Mouse (Mus musculus) MEL (cell line): ENCODE results near the gene Dzip1. TPM values are rescaled to one million over a fixed set of nuclear protein-coding genes. Genes with fewer than 3 reads are reported as not detected.

Experiments
- DNase-seq: peaks from one replicate; pipeline ENCODE4 v3.0.0; 2011; ENCODE audit warnings: low read depth, low spot score
- H3K27ac ChIP-seq: 2 replicates; pipeline ENCODE4 v1.5.1; 2012; ENCODE audit warnings: low read depth, mild to moderate bottlenecking, control low read depth, low read length, moderate library complexity; ENCODE audit not compliant: control insufficient read depth
- H3K27me3 ChIP-seq, 2 experiments: fragments of 150-350 bp in 1 of 2; sonication (generic) in 1 of 2; 2 replicates each; pipeline ENCODE4 v1.6.1; 2012; ENCODE audit warnings: low read length in 2 of 2, mild to moderate bottlenecking in 2 of 2, improper control_type of control experiment in 1 of 2, moderate library complexity in 1 of 2; ENCODE audit not compliant: insufficient read depth in 2 of 2, control insufficient read depth in 1 of 2
- H3K36me3 ChIP-seq, 2 experiments: 2 replicates each; pipeline ENCODE4 v1.6.1; 2012 to 2014; ENCODE audit warnings: low read length in 2 of 2, improper control_type of control experiment in 1 of 2, inconsistent platforms in 1 of 2, mild to moderate bottlenecking in 1 of 2; ENCODE audit not compliant: insufficient read depth in 2 of 2, control insufficient read depth in 1 of 2
- H3K4me1 ChIP-seq, 2 experiments: fragments of 150-350 bp in 1 of 2; sonication (generic) in 1 of 2; 2 replicates each; pipeline ENCODE4 v1.6.1; 2012; ENCODE audit warnings: low read length in 2 of 2, improper control_type of control experiment in 1 of 2, mild to moderate bottlenecking in 1 of 2; ENCODE audit not compliant: insufficient read depth in 2 of 2, control insufficient read depth in 1 of 2
- H3K4me3 ChIP-seq, 2 experiments: fragments of 150-350 bp in 1 of 2; sonication (generic) in 1 of 2; 2 replicates each; pipeline ENCODE4 v1.5.1; 2012; ENCODE audit warnings: low read depth in 2 of 2, low read length in 2 of 2, mild to moderate bottlenecking in 2 of 2, moderate library complexity in 2 of 2, control low read depth in 1 of 2, improper control_type of control experiment in 1 of 2; ENCODE audit not compliant: control insufficient read depth in 1 of 2, insufficient read depth in 1 of 2
- H3K79me2 ChIP-seq: 2 replicates; pipeline ENCODE4 v1.6.1; 2012; ENCODE audit warnings: mild to moderate bottlenecking, low read length, moderate library complexity; ENCODE audit not compliant: control insufficient read depth, poor library complexity, insufficient read depth
- H3K9ac ChIP-seq: 2 replicates; pipeline ENCODE4 v1.6.1; 2012; ENCODE audit warnings: low read depth, mild to moderate bottlenecking, control low read depth, low read length, moderate library complexity; ENCODE audit not compliant: control insufficient read depth, poor library complexity, severe bottlenecking
- H3K9me3 ChIP-seq: fragments of 150-350 bp; sonication (generic); replicated peaks from 2 replicates; pipeline ENCODE4 v1.6.1; 2012; ENCODE audit warnings: mild to moderate bottlenecking, low read length, improper control_type of control experiment, moderate library complexity; ENCODE audit not compliant: insufficient read depth
- BHLHE40 ChIP-seq: IDR thresholded peaks from 2 replicates; pipeline ENCODE4 v1.6.1; 2012; ENCODE audit warnings: low read depth, mild to moderate bottlenecking, inconsistent platforms, low read length, improper control_type of control experiment, borderline replicate concordance
- CHD2 ChIP-seq: IDR thresholded peaks from 2 replicates; pipeline ENCODE4 v1.6.1; 2011; ENCODE audit warnings: low read length, improper control_type of control experiment
- CTCF ChIP-seq, 3 experiments: IDR thresholded peaks in 2 of 3; conservative IDR thresholded peaks in 1 of 3; 2 replicates each; pipeline ENCODE4 v1.5.1; 2011 to 2012; ENCODE audit warnings: low read length in 3 of 3, low read depth in 2 of 3, mild to moderate bottlenecking in 2 of 3, improper control_type of control experiment in 1 of 3, inconsistent platforms in 1 of 3, mixed read lengths in 1 of 3, moderate library complexity in 1 of 3; ENCODE audit not compliant: control insufficient read depth in 1 of 3, insufficient read depth in 1 of 3, poor library complexity in 1 of 3, severe bottlenecking in 1 of 3
- E2F4 ChIP-seq: IDR thresholded peaks from 2 replicates; pipeline ENCODE4 v1.6.1; 2011; ENCODE audit warnings: low read depth, low read length, improper control_type of control experiment, borderline replicate concordance
- ELF1 ChIP-seq: IDR thresholded peaks from 2 replicates; pipeline ENCODE4 v1.6.1; 2014; ENCODE audit warnings: low read depth, mild to moderate bottlenecking, inconsistent platforms, low read length, improper control_type of control experiment, moderate library complexity
- EP300 ChIP-seq, 2 experiments: IDR thresholded peaks; 2 replicates each; pipeline ENCODE4 v1.6.1; 2011; ENCODE audit warnings: improper control_type of control experiment in 2 of 2, low read length in 2 of 2, low read depth in 1 of 2, mild to moderate bottlenecking in 1 of 2
- GATA1 ChIP-seq: IDR thresholded peaks from 2 replicates; pipeline ENCODE4 v1.6.1; 2011; ENCODE audit warnings: low read depth, low read length, improper control_type of control experiment
- JUND ChIP-seq: IDR thresholded peaks from 2 replicates; pipeline ENCODE4 v1.6.1; 2011; ENCODE audit warnings: low read depth, mild to moderate bottlenecking, improper control_type of control experiment, low read length
- MAFK ChIP-seq: IDR thresholded peaks from 2 replicates; pipeline ENCODE4 v1.6.1; 2011; ENCODE audit warnings: low read depth, mild to moderate bottlenecking, low read length, improper control_type of control experiment, borderline replicate concordance
- MAX ChIP-seq: IDR thresholded peaks from 2 replicates; pipeline ENCODE4 v1.6.1; 2011; ENCODE audit warnings: low read length, improper control_type of control experiment
- MEF2A ChIP-seq: IDR thresholded peaks from 2 replicates; pipeline ENCODE4 v1.6.1; 2014; ENCODE audit warnings: low read depth, mild to moderate bottlenecking, inconsistent platforms, low read length, improper control_type of control experiment; ENCODE audit not compliant: poor library complexity, insufficient replicate concordance, severe bottlenecking; ENCODE audit errors: extremely low read depth
- NELFE ChIP-seq: IDR thresholded peaks from 2 replicates; pipeline ENCODE4 v1.6.1; 2011; ENCODE audit warnings: low read depth, low read length, improper control_type of control experiment
- NRF1 ChIP-seq: IDR thresholded peaks from 2 replicates; pipeline ENCODE4 v1.6.1; 2014; ENCODE audit warnings: low read depth, mild to moderate bottlenecking, inconsistent platforms, low read length, improper control_type of control experiment, moderate library complexity; ENCODE audit not compliant: poor library complexity, insufficient read depth, severe bottlenecking
- POLR2AphosphoS5 ChIP-seq: IDR thresholded peaks from 2 replicates; pipeline ENCODE4 v1.6.1; 2012; ENCODE audit warnings: low read depth, borderline replicate concordance, mild to moderate bottlenecking, inconsistent platforms, low read length, moderate library complexity, mixed read lengths
- RAD21 ChIP-seq: IDR thresholded peaks from 2 replicates; pipeline ENCODE4 v1.6.1; 2011; ENCODE audit warnings: mild to moderate bottlenecking, low read depth, low read length, improper control_type of control experiment
- RCOR1 ChIP-seq: IDR thresholded peaks from 2 replicates; pipeline ENCODE4 v1.6.1; 2012; ENCODE audit warnings: low read depth, mild to moderate bottlenecking, inconsistent platforms, low read length, improper control_type of control experiment
- SIN3A ChIP-seq: IDR thresholded peaks from 2 replicates; pipeline ENCODE4 v1.6.1; 2012; ENCODE audit warnings: low read length, improper control_type of control experiment, inconsistent platforms
- TCF12 ChIP-seq: IDR thresholded peaks from 2 replicates; pipeline ENCODE4 v1.6.1; 2014; ENCODE audit warnings: low read depth, mild to moderate bottlenecking, inconsistent platforms, low read length, improper control_type of control experiment, moderate library complexity
- USF1 ChIP-seq: IDR thresholded peaks from 2 replicates; pipeline ENCODE4 v1.6.1; 2014; ENCODE audit warnings: low read depth, mild to moderate bottlenecking, inconsistent platforms, low read length, improper control_type of control experiment, moderate library complexity
- USF2 ChIP-seq, 2 experiments: IDR thresholded peaks; 2 replicates each; pipeline ENCODE4 v1.6.1; 2011 to 2012; ENCODE audit warnings: improper control_type of control experiment in 2 of 2, low read length in 2 of 2, borderline replicate concordance in 1 of 2, inconsistent platforms in 1 of 2, low read depth in 1 of 2, mild to moderate bottlenecking in 1 of 2; ENCODE audit not compliant: insufficient read depth in 1 of 2
- polyA plus RNA-seq, 2 experiments: library from polyadenylated mRNA; stranded (reverse) in 1 of 2; unstranded in 1 of 2; fragments of >175 nt in 1 of 2; fragments of >200 nt in 1 of 2; gene quantifications; 2 replicates each; pipeline versions ENCODE4 v1.2.1 to v1.2.4; 2012; ENCODE audit warnings: low replicate concordance in 2 of 2, low read depth in 1 of 2; ENCODE audit not compliant: insufficient read length in 2 of 2, insufficient read depth in 1 of 2, missing spikeins in 1 of 2
- total RNA-seq: library from RNA; depleted of rRNA; stranded (reverse); fragments of 300-350 nt; gene quantifications from 2 replicates; pipeline ENCODE4 v1.2.3, GENCODE M21; 2012

Gene Dzip1
- total and polyA plus RNA-seq, 3 experiments: 0.35 to 1.8 TPM; not detected in 1

GRCm38 (mm10) chr14:118850011-118850695 is 75.1 kb downstream of the Dzip1 start:
- H3K27ac ChIP-seq: no peak overlapping the region
- H3K79me2 ChIP-seq: no peaks in the 10 kb centered on the region
- no peaks in the 10 kb centered on the region for H3K9me3 ChIP-seq
- no peak for TF ChIP-seq ELF1
- TF ChIP-seq TCF12: no peak
- no peak for TF ChIP-seq USF2 (IDR thresholded peaks at IDR 0.05; ENCODE audit: borderline replicate concordance in 1 of 2, insufficient read depth in 1 of 2, low read depth in 1 of 2, low read length in 2 of 2)
- TF ChIP-seq SIN3A: no peak
- TF ChIP-seq POLR2AphosphoS5: no peak
- TF ChIP-seq JUND: no peak
- TF ChIP-seq NRF1: no peak
- no peak for TF ChIP-seq MAX
- no peak for TF ChIP-seq MAFK
- no peak for TF ChIP-seq NELFE
- TF ChIP-seq BHLHE40: no peak
- TF ChIP-seq GATA1: no peak
- TF ChIP-seq EP300 (IDR thresholded peaks at IDR 0.05; ENCODE audit: low read depth in 1 of 2, low read length in 2 of 2): no peak
- no peak for TF ChIP-seq CTCF (IDR thresholded peaks at IDR 0.05 in 2 of 3, conservative IDR thresholded peaks at IDR 0.05 in 1 of 3; ENCODE audit: control insufficient read depth in 1 of 3, insufficient read depth in 1 of 3, low read depth in 2 of 3, low read length in 3 of 3, poor library complexity in 1 of 3, severe bottlenecking in 1 of 3)
- no peak for TF ChIP-seq RAD21
- H3K27me3 ChIP-seq: no peaks in the 10 kb centered on the region
- H3K36me3 ChIP-seq: no peaks in the 10 kb centered on the region
- no peak overlapping the region for H3K4me3 ChIP-seq
- no peak for DNase-seq
- peaks cover 0 to 14% of the 10 kb centered on the region in 2 experiments; a peak in 2 of 4 replicates for H3K4me1 ChIP-seq
- no peak overlapping the region for H3K9ac ChIP-seq

- TF ChIP-seq MEF2A (no peak), RCOR1 (no peak), USF1 (no peak), E2F4 (no peak), CHD2 (no peak), SIN3A (no peak)
- Histone ChIP-seq H3K27ac (no peak overlapping the region), H3K9me3 (no peaks in the 10 kb centered on the region), H3K79me2 (no peaks in the 10 kb centered on the region), H3K4me3 (no peak overlapping the region), H3K4me1 (peaks cover 0 to 14% of the 10 kb centered on the region in 2 experiments; a peak in 2 of 4 replicates), H3K9ac (no peak overlapping the region), H3K36me3 (no peaks in the 10 kb centered on the region), H3K27me3 (no peaks in the 10 kb centered on the region)
- no peak for DNase-seq
These were observed 77.1 kb downstream of the Dzip1 start for GRCm38 (mm10) chr14:118848171-118848570.
